Mouse (Mus musculus) embryonic facial prominence, embryonic 11.5 days (tissue): ENCODE results near the gene Sfta2. TPM values are rescaled to one million over a fixed set of nuclear protein-coding genes. Genes with fewer than 3 reads are reported as not detected.

Experiments used
- ATAC-seq: fragments of 200-750 bp; cut with Nextera tagmentation; replicated peaks from 2 replicates; pipeline ENCODE4 v1.8.0; 2017; ENCODE audit warnings: low read depth; ENCODE audit not compliant: insufficient number of reproducible peaks, low FRiP score, low TSS enrichment
- DNase-seq: peaks from one replicate; pipeline ENCODE4 v3.0.0-alpha.2; 2015; ENCODE audit warnings: low spot score
- H3K27ac ChIP-seq: fragments of 300-500 bp; sonication (generic); replicated peaks from 2 replicates; pipeline ENCODE4 v1.5.1; 2014; ENCODE audit warnings: mild to moderate bottlenecking, low read depth, low read length, control low read depth
- H3K27me3 ChIP-seq: fragments of 300-500 bp; sonication (generic); 2 replicates; pipeline ENCODE4 v1.6.1; 2014; ENCODE audit warnings: mild to moderate bottlenecking, low read length, moderate library complexity, mixed read lengths; ENCODE audit not compliant: control insufficient read depth, insufficient read depth
- H3K36me3 ChIP-seq: fragments of 300-500 bp; sonication (generic); replicated peaks from 2 replicates; pipeline ENCODE4 v1.6.1; 2014; ENCODE audit warnings: low read depth, mild to moderate bottlenecking, low read length, moderate library complexity, mixed read lengths; ENCODE audit not compliant: control insufficient read depth, insufficient read depth
- H3K4me1 ChIP-seq: fragments of 300-500 bp; sonication (generic); 2 replicates; pipeline ENCODE4 v1.6.1; 2014; ENCODE audit warnings: low read length, mixed read lengths; ENCODE audit not compliant: control insufficient read depth, insufficient read depth
- H3K4me2 ChIP-seq: fragments of 300-500 bp; sonication (generic); 2 replicates; pipeline ENCODE4 v1.6.1; 2014; ENCODE audit warnings: low read depth, mild to moderate bottlenecking, control low read depth, low read length, moderate library complexity
- H3K4me3 ChIP-seq: fragments of 300-500 bp; sonication (generic); 2 replicates; pipeline ENCODE4 v1.5.1; 2014; ENCODE audit warnings: low read depth, low read length, control low read depth
- H3K9ac ChIP-seq: fragments of 300-500 bp; sonication (generic); replicated peaks from 2 replicates; pipeline ENCODE4 v1.6.1; 2014; ENCODE audit warnings: mild to moderate bottlenecking, control low read depth, low read length
- H3K9me3 ChIP-seq: fragments of 300-500 bp; sonication (generic); replicated peaks from 2 replicates; pipeline ENCODE4 v1.6.1; 2016; ENCODE audit warnings: mild to moderate bottlenecking, low read length, inconsistent platforms, mixed read lengths; ENCODE audit not compliant: control insufficient read depth
- WGBS: fragments of 180-500 bp; shearing (Covaris S2); extraction: QIAGEN DNeasy Blood & Tissue Kit; methylation state at CpG from one replicate; pipeline ENCODE4 v1.1.7; 2014; 5-methylcytosine and 5-hydroxymethylcytosine counted together
- polyA plus RNA-seq: library from polyadenylated mRNA; unstranded; fragments of >200 nt; fragmentation: Nextera tagmentation; extraction: Ambion mirVana; gene quantifications from 2 replicates; pipeline ENCODE4 v1.2.1, GENCODE M21; 2014

Sfta2 gene
- polyA plus RNA-seq, 1 experiment from 2014 or later, result not detected

- no peaks in the 10 kb centered on the region for H3K27me3 ChIP-seq
- DNase-seq (no peak), ATAC-seq (no peak)
- no peak overlapping the region for H3K4me3 ChIP-seq
- 89% methylated on average over 25 of the region's 25 CpGs for WGBS
- H3K9me3 ChIP-seq, result no peaks in the 10 kb centered on the region
- H3K4me2 ChIP-seq, result no peak overlapping the region
- H3K27ac ChIP-seq, result no peak overlapping the region
- no peaks in the 10 kb centered on the region for H3K4me1 ChIP-seq
- H3K36me3 ChIP-seq, result peaks cover 10% of the 10 kb centered on the region
- H3K9ac ChIP-seq, result no peak overlapping the region
Measured at GRCm38 (mm10) chr17:35688347-35689175, 87.2 kb downstream of the Sfta2 start.

- ATAC-seq, result no peak
- Histone ChIP-seq H3K4me3 (no peak overlapping the region), H3K36me3 (peaks cover 10% of the 10 kb centered on the region), H3K4me1 (no peaks in the 10 kb centered on the region), H3K9me3 (no peaks in the 10 kb centered on the region), H3K4me2 (no peak overlapping the region), H3K9ac (no peak overlapping the region), H3K27me3 (no peaks in the 10 kb centered on the region), H3K27ac (no peak overlapping the region)
- WGBS, result 91% methylated on average over 18 of the region's 18 CpGs
- no peak for DNase-seq
Measured at GRCm38 (mm10) chr17:35689936-35690645, 88.7 kb downstream of the Sfta2 start.

DNA sequence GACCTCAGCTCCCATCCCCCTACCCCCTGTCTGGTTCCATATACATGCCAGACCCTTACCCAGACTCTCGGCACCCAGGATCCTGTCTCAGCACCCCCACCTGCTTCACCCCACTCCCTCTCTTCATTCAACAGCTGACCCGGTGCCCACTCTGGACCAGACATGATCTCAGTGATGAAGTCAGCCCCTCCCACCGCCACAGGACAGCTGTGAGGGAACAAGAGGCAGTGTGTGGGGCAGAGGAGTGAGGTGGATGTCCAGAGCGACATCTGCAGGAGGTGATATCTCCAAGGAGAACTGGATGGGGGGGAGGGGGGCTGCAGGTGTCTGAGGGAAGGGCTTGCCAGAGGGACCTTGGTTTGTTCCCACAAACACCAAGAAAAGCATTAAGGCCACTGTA lies 90.5 kb downstream of the Sfta2 start:
- WGBS, result 80% methylated on average over 4 of the region's 4 CpGs

GRCm38 (mm10) chr17:35692368-35692767 lies 91.0 kb downstream of the Sfta2 start:
- no peak for ATAC-seq

More for the DNA sequence above, 90.5 kb downstream of the Sfta2 start:
- no peak for ATAC-seq
- Histone ChIP-seq H3K4me3 (no peak overlapping the region), H3K27me3 (no peaks in the 10 kb centered on the region), H3K4me1 (no peaks in the 10 kb centered on the region), H3K4me2 (no peak overlapping the region), H3K9ac (no peak overlapping the region), H3K36me3 (peaks cover 10% of the 10 kb centered on the region), H3K27ac (no peak overlapping the region), H3K9me3 (no peaks in the 10 kb centered on the region)
- DNase-seq, result no peak

DNA sequence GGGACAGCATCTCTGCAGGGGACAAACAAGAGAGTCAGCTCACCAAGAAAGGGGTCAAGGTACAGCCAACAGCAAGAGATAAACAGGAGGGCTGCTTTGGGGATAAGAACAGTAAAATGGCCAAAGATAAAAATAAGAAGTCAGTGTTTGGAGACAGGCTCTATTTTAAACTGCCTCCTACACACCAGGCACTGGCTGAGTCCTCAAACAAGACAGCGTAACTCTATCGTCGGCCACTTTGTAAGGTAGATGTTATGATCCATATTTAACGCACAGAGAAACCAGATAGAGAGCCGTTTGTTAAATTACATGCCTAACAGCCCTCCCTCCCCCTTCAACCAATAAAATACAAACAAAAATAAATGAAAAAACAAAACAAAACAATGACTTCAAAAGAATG lies 92.6 kb downstream of the Sfta2 start:
- H3K27me3 ChIP-seq, result no peaks in the 10 kb centered on the region

More at GRCm38 (mm10) chr17:35692368-35692767, 91.0 kb downstream of the Sfta2 start:
- peaks cover 6% of the 10 kb centered on the region for H3K36me3 ChIP-seq
- H3K27ac ChIP-seq, result no peak overlapping the region
- H3K9me3 ChIP-seq, result no peaks in the 10 kb centered on the region
- no peak overlapping the region for H3K9ac ChIP-seq
- H3K4me3 ChIP-seq, result no peak overlapping the region
- no peak overlapping the region for H3K4me2 ChIP-seq
- WGBS, result 84% methylated on average over 4 of the region's 4 CpGs
- H3K4me1 ChIP-seq, result 0 out of 2 replicates have a peak, but pooled peaks cover 3% of the 10 kb centered on the region
- H3K27me3 ChIP-seq, result no peaks in the 10 kb centered on the region
- DNase-seq, result no peak

GRCm38 (mm10) chr17:35695289-35695688 lies 93.9 kb downstream of the Sfta2 start:
- no peak overlapping the region for H3K27ac ChIP-seq
- no peaks in the 10 kb centered on the region for H3K27me3 ChIP-seq
- H3K36me3 ChIP-seq, result no peaks in the 10 kb centered on the region; the same call in 1 of the 2 replicates
- H3K9ac ChIP-seq, result no peak overlapping the region
- peak; percentile 54 for DNase-seq
- H3K4me2 ChIP-seq, result no peak overlapping the region
- 87% methylated on average over 2 of the region's 2 CpGs for WGBS
- no peaks in the 10 kb centered on the region for H3K9me3 ChIP-seq
- ATAC-seq, result no peak
- H3K4me3 ChIP-seq, result no peak overlapping the region
- peaks cover 4% of the 10 kb centered on the region; the same call in 1 of the 2 replicates for H3K4me1 ChIP-seq

More for the DNA sequence above, 92.6 kb downstream of the Sfta2 start:
- H3K27ac ChIP-seq, result no peak overlapping the region
- H3K4me3 ChIP-seq, result no peak overlapping the region
- H3K4me1 ChIP-seq, result 0 out of 2 replicates have a peak, but pooled peaks cover 4% of the 10 kb centered on the region
- no peaks in the 10 kb centered on the region for H3K9me3 ChIP-seq
- ATAC-seq, result no peak
- WGBS, result 93% methylated on average over 5 of the region's 5 CpGs
- no peak for DNase-seq
- no peak overlapping the region for H3K9ac ChIP-seq
- no peak overlapping the region for H3K4me2 ChIP-seq
- no peaks in the 10 kb centered on the region; the same call in none of the 2 replicates for H3K36me3 ChIP-seq

DNA sequence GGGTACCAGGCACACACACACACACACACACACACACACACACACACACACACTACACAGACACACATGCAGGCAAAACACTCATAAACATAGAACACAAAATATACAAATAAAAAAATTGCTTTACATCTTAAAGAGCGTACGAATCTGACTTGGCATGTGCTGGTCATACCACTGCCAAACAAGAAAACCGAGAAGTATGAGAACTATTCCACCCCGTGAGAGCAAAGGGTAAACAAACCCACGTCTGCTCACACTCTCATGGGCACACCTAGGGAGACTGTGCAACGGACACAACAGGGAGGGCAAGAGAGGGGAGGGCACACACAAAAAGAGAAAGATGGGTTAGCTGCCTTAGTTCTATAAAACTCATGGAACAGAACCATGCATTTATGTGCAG lies 95.3 kb downstream of the Sfta2 start:
- Histone ChIP-seq H3K27me3 (peaks cover 5% of the 10 kb centered on the region), H3K4me1 (peaks cover 4% of the 10 kb centered on the region; the same call in 1 of the 2 replicates), H3K36me3 (no peaks in the 10 kb centered on the region; the same call in 1 of the 2 replicates), H3K4me2 (no peak overlapping the region), H3K9ac (no peak overlapping the region), H3K4me3 (no peak overlapping the region), H3K9me3 (no peaks in the 10 kb centered on the region), H3K27ac (no peak overlapping the region)
- 62% methylated on average over 6 of the region's 6 CpGs for WGBS
- DNase-seq, result no peak
- ATAC-seq, result no peak

DNA sequence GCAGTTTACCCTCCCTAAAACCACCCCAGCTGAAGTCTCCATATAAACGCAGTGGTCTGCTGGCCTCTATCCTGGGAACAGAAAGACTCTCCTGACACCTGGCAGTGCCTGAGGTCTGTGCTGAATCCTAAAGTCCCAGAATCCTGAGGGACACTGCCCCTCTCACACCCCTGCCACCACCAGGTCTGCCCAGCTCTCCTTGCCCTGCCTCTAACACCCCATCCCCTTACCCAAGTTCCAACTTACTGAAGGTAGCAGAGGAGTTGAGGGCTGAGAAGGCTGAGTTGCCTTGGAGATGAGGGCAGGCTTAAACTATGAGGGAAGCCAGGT lies 96.0 kb downstream of the Sfta2 start:
- Histone ChIP-seq H3K27ac (peak overlapping the region; percentile 78), H3K36me3 (no peaks in the 10 kb centered on the region; the same call in 1 of the 2 replicates), H3K9ac (peak overlapping the region; percentile 61), H3K4me3 (peak overlapping the region; percentile 26), H3K4me2 (peak overlapping the region; percentile 47), H3K4me1 (peaks cover 4% of the 10 kb centered on the region; the same call in 1 of the 2 replicates), H3K27me3 (peaks cover 6% of the 10 kb centered on the region), H3K9me3 (no peaks in the 10 kb centered on the region)
- DNase-seq, result no peak
- WGBS, result 20% methylated on average over 1 of the region's 1 CpGs
- ATAC-seq, result no peak; the same call in 1 of the 2 replicates
